In genomic region chr11:69604347-69604746, GRCm38 (mm10) we compare ENCODE assay signal across 9 mouse cellular contexts. TPM values are rescaled to one million over a fixed set of nuclear protein-coding genes. Genes with fewer than 3 reads are reported as not detected.
DNase-seq lines count a peak whose midpoint lies in the region; ATAC-seq and TF ChIP-seq lines count a peak whose summit lies in the region.
"Had no signal": no experiment of that assay in that cellular context is flagged by ENCODE, and none has a peak within 500 bp of the region (broad histone marks: within the 10 kb centered on the region; RNA-seq: fewer than 3 reads in every experiment).

No protein-coding gene starts in this region.

- no peak for TF ChIP-seq CTCF in layer of hippocampus, adult 2 months (conservative IDR thresholded peaks at IDR 0.05)

- peak overlapping the region; percentile 95 for H3K27ac ChIP-seq in layer of hippocampus, adult 2 months
- peak overlapping the region; percentile 84 for H3K27ac ChIP-seq in forebrain, embryonic 10.5 days
- H3K27ac ChIP-seq in intestine, embryonic 16.5 days (ENCODE audit: low read length) = no peak overlapping the region
- H3K27ac ChIP-seq in neural tube, embryonic 12.5 days = no peak overlapping the region

- H3K9ac ChIP-seq in intestine, embryonic 16.5 days (ENCODE audit: low read depth, low read length) = no peak overlapping the region
- peak overlapping the region; percentile 77 for H3K9ac ChIP-seq in neural tube, embryonic 12.5 days

- no peak for ATAC-seq in intestine, embryonic 16.5 days
- ATAC-seq in neural tube, embryonic 12.5 days (ENCODE audit: low FRiP score, low read depth) = no peak
- no peak for ATAC-seq in cerebellum, adult (ENCODE audit: insufficient number of reproducible peaks, low FRiP score, low TSS enrichment)

- no peaks in the 10 kb centered on the region for H3K9me3 ChIP-seq in forebrain, embryonic 10.5 days
- H3K9me3 ChIP-seq in intestine, embryonic 16.5 days (ENCODE audit: control insufficient read depth, low read length) = no peaks in the 10 kb centered on the region
- no peaks in the 10 kb centered on the region for H3K9me3 ChIP-seq in neural tube, embryonic 12.5 days

- no peak for DNase-seq in layer of hippocampus, adult 2 months (ENCODE audit: low spot score in 2 of 2)
- DNase-seq in layer of hippocampus, postnatal 14 days (ENCODE audit: low spot score in 2 of 2) = no peak
- no peak for DNase-seq in forebrain, embryonic 10.5 days (ENCODE audit: extremely low spot score, low spot score)
- no peak for DNase-seq in layer of hippocampus, postnatal 36 days
- DNase-seq in lung, postnatal 4 days = no peak

- WGBS in forebrain, embryonic 10.5 days = 59% methylated on average over 3 of the region's 3 CpGs
- 52% methylated on average over 3 of the region's 3 CpGs for WGBS in intestine, embryonic 16.5 days
- WGBS in neural tube, embryonic 12.5 days = 51% methylated on average over 3 of the region's 3 CpGs

- H3K4me3 ChIP-seq in layer of hippocampus, adult 2 months = peak overlapping the region; percentile 88
- H3K4me3 ChIP-seq in forebrain, embryonic 10.5 days = peak overlapping the region; percentile 64
- peak overlapping the region; percentile 65 for H3K4me3 ChIP-seq in intestine, embryonic 16.5 days (ENCODE audit: low read length)
- H3K4me3 ChIP-seq in neural tube, embryonic 12.5 days = peak overlapping the region; percentile 59

- H3K27me3 ChIP-seq in forebrain, embryonic 10.5 days (ENCODE audit: poor library complexity, severe bottlenecking) = peaks cover 45% of the 10 kb centered on the region
- peaks cover 12% of the 10 kb centered on the region; the same call in 1 of the 2 replicates for H3K27me3 ChIP-seq in intestine, embryonic 16.5 days (replicated peaks; ENCODE audit: control insufficient read depth, insufficient read depth, low read length)
- peaks cover 8% of the 10 kb centered on the region; the same call in 1 of the 2 replicates for H3K27me3 ChIP-seq in neural tube, embryonic 12.5 days (replicated peaks)

- peak overlapping the region; percentile 100 for H3K4me2 ChIP-seq in intestine, embryonic 16.5 days (ENCODE audit: low read depth, low read length)
- peak overlapping the region; percentile 100 for H3K4me2 ChIP-seq in neural tube, embryonic 12.5 days (replicated peaks)

- peaks cover 49% of the 10 kb centered on the region for H3K4me1 ChIP-seq in forebrain, embryonic 10.5 days
- H3K4me1 ChIP-seq in intestine, embryonic 16.5 days (ENCODE audit: control insufficient read depth, insufficient read depth, low read length) = peaks cover 31% of the 10 kb centered on the region
- H3K4me1 ChIP-seq in neural tube, embryonic 12.5 days = peaks cover 37% of the 10 kb centered on the region

- no peaks in the 10 kb centered on the region for H3K36me3 ChIP-seq in forebrain, embryonic 10.5 days (replicated peaks)
- H3K36me3 ChIP-seq in intestine, embryonic 16.5 days (ENCODE audit: control insufficient read depth, insufficient read depth, low read length) = no peaks in the 10 kb centered on the region
- no peaks in the 10 kb centered on the region for H3K36me3 ChIP-seq in neural tube, embryonic 12.5 days

RNA-seq across cellular contexts. Expression of gene Atp1b2, which starts 1.4 kb away (rescaled TPM):
- total RNA-seq in layer of hippocampus, adult 2 months (2021) = 100 to 1,000 TPM; 391 to 411 TPM
- 100 to 1,000 TPM; 513 to 551 TPM for total RNA-seq in layer of hippocampus, postnatal 14 days (2021)
- 4.3 and 4.6 TPM in 2 replicates for polyA plus RNA-seq in forebrain, embryonic 10.5 days (2016; fragmentation: Nextera tagmentation; extraction: Ambion mirVana)
- 6.6 and 6.8 TPM in 2 replicates for polyA plus RNA-seq in intestine, embryonic 16.5 days (2015; fragmentation: Nextera tagmentation; extraction: Ambion mirVana)
- 8.4 and 10.8 TPM in 2 replicates for polyA plus RNA-seq in neural tube, embryonic 12.5 days (2016; fragmentation: Nextera tagmentation; extraction: Ambion mirVana)
- total RNA-seq in layer of hippocampus, postnatal 36 days (2021) = 100 to 1,000 TPM; 400 to 418 TPM

RNA-seq across cellular contexts. Expression of gene Shbg, which starts 13.4 kb away (rescaled TPM):
- not detected for total RNA-seq in layer of hippocampus, adult 2 months (2021)
- not detected for total RNA-seq in layer of hippocampus, postnatal 14 days (2021)
- not detected in 2 replicates for polyA plus RNA-seq in forebrain, embryonic 10.5 days (2016; fragmentation: Nextera tagmentation; extraction: Ambion mirVana)
- polyA plus RNA-seq in intestine, embryonic 16.5 days (2015; fragmentation: Nextera tagmentation; extraction: Ambion mirVana) = 0.10 and 0.72 TPM in 2 replicates
- polyA plus RNA-seq in neural tube, embryonic 12.5 days (2016; fragmentation: Nextera tagmentation; extraction: Ambion mirVana) = not detected in 2 replicates
- not detected for total RNA-seq in layer of hippocampus, postnatal 36 days (2021)
- total RNA-seq: layer of hippocampus, adult 18-20 months had no signal

RNA-seq across cellular contexts. Expression of gene Sat2, which starts 17.5 kb away (rescaled TPM):
- total RNA-seq in layer of hippocampus, adult 2 months (2021) = 10 to 100 TPM; 15.1 to 15.6 TPM
- 10 to 100 TPM; 16.1 to 19.8 TPM for total RNA-seq in layer of hippocampus, postnatal 14 days (2021)
- 13.7 and 15.4 TPM in 2 replicates for polyA plus RNA-seq in forebrain, embryonic 10.5 days (2016; fragmentation: Nextera tagmentation; extraction: Ambion mirVana)
- polyA plus RNA-seq in intestine, embryonic 16.5 days (2015; fragmentation: Nextera tagmentation; extraction: Ambion mirVana) = 15.4 and 18.1 TPM in 2 replicates
- polyA plus RNA-seq in neural tube, embryonic 12.5 days (2016; fragmentation: Nextera tagmentation; extraction: Ambion mirVana) = 22.0 and 23.3 TPM in 2 replicates
- 10 to 100 TPM; 11.7 to 13.7 TPM for total RNA-seq in layer of hippocampus, postnatal 36 days (2021)

RNA-seq across cellular contexts. Expression of gene Trp53, which starts 24.2 kb away (rescaled TPM):
- 10 to 100 TPM; 28.5 to 32.3 TPM for total RNA-seq in layer of hippocampus, adult 2 months (2021)
- 10 to 100 TPM; 27.3 to 29.6 TPM for total RNA-seq in layer of hippocampus, postnatal 14 days (2021)
- 192 and 194 TPM in 2 replicates for polyA plus RNA-seq in forebrain, embryonic 10.5 days (2016; fragmentation: Nextera tagmentation; extraction: Ambion mirVana)
- polyA plus RNA-seq in intestine, embryonic 16.5 days (2015; fragmentation: Nextera tagmentation; extraction: Ambion mirVana) = 132 and 148 TPM in 2 replicates
- 116 and 120 TPM in 2 replicates for polyA plus RNA-seq in neural tube, embryonic 12.5 days (2016; fragmentation: Nextera tagmentation; extraction: Ambion mirVana)
- 10 to 100 TPM; 25.4 to 27.4 TPM for total RNA-seq in layer of hippocampus, postnatal 36 days (2021)

RNA-seq across cellular contexts. Expression of gene Wrap53, which starts 24.3 kb away (rescaled TPM):
- total RNA-seq in layer of hippocampus, adult 2 months (2021) = 10 to 100 TPM; 12.0 to 14.3 TPM
- 1 to 10 TPM; 8.6 to 9.5 TPM for total RNA-seq in layer of hippocampus, postnatal 14 days (2021)
- polyA plus RNA-seq in forebrain, embryonic 10.5 days (2016; fragmentation: Nextera tagmentation; extraction: Ambion mirVana) = 46.4 and 51.1 TPM in 2 replicates
- 24.5 and 26.6 TPM in 2 replicates for polyA plus RNA-seq in intestine, embryonic 16.5 days (2015; fragmentation: Nextera tagmentation; extraction: Ambion mirVana)
- 32.2 and 32.4 TPM in 2 replicates for polyA plus RNA-seq in neural tube, embryonic 12.5 days (2016; fragmentation: Nextera tagmentation; extraction: Ambion mirVana)
- total RNA-seq in layer of hippocampus, postnatal 36 days (2021) = 10 to 100 TPM; 11.8 to 14.3 TPM

Comparison
In these comparisons a context has a peak if more than half of its experiments do, and no peak if none do; other contexts are left out.
1. H3K27ac ChIP-seq: peak in layer of hippocampus, adult 2 months (single experiment) and forebrain, embryonic 10.5 days (single experiment); none in intestine, embryonic 16.5 days (single experiment) and neural tube, embryonic 12.5 days (single experiment).
2. Peak in every context shown above with its lines, with median percentiles within 50 percentile points of each other: H3K4me3 ChIP-seq.